Mouse (Mus musculus): Measurements from ENCODE around the gene Ano7. TPM values are rescaled to one million over a fixed set of nuclear protein-coding genes. Genes with fewer than 3 reads are reported as not detected.
"Not testable (repeated sequence)": the region's sequence is repeated elsewhere in the genome, so short reads cannot be mapped to it uniquely, and the experiment has no call there.

The Ano7 gene
- total RNA-seq, 2 experiments from 2014 or later, result not detected

- intact Hi-C loops (cut with DNase I), result loop anchor here (2.0 to 5.0 kb wide), 2 partner anchors 34 to 63 kb away; partner anchors contain the start of gene Hdlbp
- peak; percentile 81 to 83 for DNase-seq
Measured at GRCm38 (mm10) chr1:93444405-93445110, 70.8 kb downstream of the Ano7 start.

DNA sequence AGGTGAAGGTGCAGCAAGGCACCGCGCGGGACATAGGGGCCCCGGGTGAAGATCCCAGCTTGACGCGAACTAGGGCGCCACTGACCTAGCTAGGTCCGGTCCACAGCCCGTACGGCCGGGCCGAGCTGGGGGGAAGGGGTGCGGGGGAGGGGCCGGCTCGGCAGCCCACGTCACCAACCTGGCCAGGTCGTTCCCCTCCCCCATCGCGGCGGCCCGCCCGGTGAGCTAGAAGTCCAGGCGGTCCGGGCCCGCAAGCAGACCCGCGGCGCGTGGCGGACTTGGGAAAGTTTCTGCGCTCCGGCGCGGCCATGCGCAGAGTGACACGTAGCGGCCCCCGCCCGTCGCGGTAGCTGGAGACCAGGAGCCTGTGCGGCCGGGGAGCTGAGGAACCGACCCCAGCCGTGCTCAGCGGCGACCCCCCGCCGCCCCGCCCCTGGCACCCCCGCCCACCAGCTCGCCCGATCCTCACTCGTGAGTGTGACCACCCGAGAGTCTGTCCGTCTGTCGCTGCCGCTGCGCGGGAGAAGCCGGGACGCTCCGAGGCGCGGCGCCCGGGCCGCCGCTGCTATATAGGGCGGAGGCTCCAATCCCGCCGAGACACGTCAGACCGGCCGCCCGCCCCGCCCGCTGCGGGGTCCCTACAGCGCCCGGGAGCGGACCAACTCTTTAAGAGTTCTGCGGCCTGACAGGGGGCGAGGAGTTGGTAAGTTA, 71.5 kb downstream of the Ano7 start:
- intact Hi-C loops (cut with DNase I), result loop anchor here (2.0 kb wide), 1 partner anchor 34 kb away; the partner anchor contains the start of gene Hdlbp
- DNase-seq, result peak; percentile 89 to 90

- intact Hi-C loops (cut with DNase I), result loop anchor here (2.0 kb wide), 1 partner anchor 33 kb away; the partner anchor contains the start of gene Hdlbp
- DNase-seq, result no peak
Measured at GRCm38 (mm10) chr1:93445822-93446162, 72.1 kb downstream of the Ano7 start.

- intact Hi-C loops (cut with DNase I); DNase-seq: not testable (repeated sequence)
Measured at GRCm38 (mm10) chr1:93450118-93450517, 76.4 kb downstream of the Ano7 start.

GRCm38 (mm10) chr1:93453721-93454255, 80.1 kb downstream of the Ano7 start:
- intact Hi-C loops (cut with DNase I), result no loop called here
- DNase-seq, result no peak

Small RNAs within 50 kb of the gene (microRNA-seq; reads per million reads assigned to microRNA genes)
- 0 reads per million in 2 experiments for gene Mir6345
- 0 to 0.27 reads per million in 2 experiments for gene Mir6902

Other genes starting within 250 kb of the Ano7 start
- not detected for gene Agxt, start 238.7 kb upstream of the Ano7 start, total RNA-seq (2021)
- gene 2310007B03Rik, start 213.0 kb upstream of the Ano7 start, total RNA-seq (2021), result not detected
- under 1 TPM; 0.20 to 0.24 TPM for gene Crocc2, start 205.2 kb upstream of the Ano7 start, total RNA-seq (2021)
- gene Sned1, start 138.1 kb upstream of the Ano7 start, total RNA-seq (2021), result 10 to 100 TPM; 16.2 to 19.0 TPM
- 10 to 100 TPM; 14.7 to 14.9 TPM for gene Mterf4, start 68.0 kb upstream of the Ano7 start, total RNA-seq (2021)
- 10 to 100 TPM; 21.9 to 25.6 TPM for gene Ppp1r7, start 31.1 kb upstream of the Ano7 start, total RNA-seq (2021)
- gene Pask, start 30.4 kb upstream of the Ano7 start, total RNA-seq (2021), result 1 to 10 TPM; 1.0 to 1.1 TPM
- gene Hdlbp, start 104.9 kb downstream of the Ano7 start, total RNA-seq (2021), result 100 to 1,000 TPM; 403 to 417 TPM
- 10 to 100 TPM; 17.3 to 18.9 TPM for gene Farp2, start 138.1 kb downstream of the Ano7 start, total RNA-seq (2021)